Mouse (Mus musculus) mature B cell (primary cell): ENCODE measurements around the gene Sox14.

Experiments
- in situ Hi-C: fragments of 300-500 bp; cut with MboI; formaldehyde crosslinking; loops from 2 replicates; pipeline ENCODE4 v1.14.3; 2019

Sox14 gene

DNA sequence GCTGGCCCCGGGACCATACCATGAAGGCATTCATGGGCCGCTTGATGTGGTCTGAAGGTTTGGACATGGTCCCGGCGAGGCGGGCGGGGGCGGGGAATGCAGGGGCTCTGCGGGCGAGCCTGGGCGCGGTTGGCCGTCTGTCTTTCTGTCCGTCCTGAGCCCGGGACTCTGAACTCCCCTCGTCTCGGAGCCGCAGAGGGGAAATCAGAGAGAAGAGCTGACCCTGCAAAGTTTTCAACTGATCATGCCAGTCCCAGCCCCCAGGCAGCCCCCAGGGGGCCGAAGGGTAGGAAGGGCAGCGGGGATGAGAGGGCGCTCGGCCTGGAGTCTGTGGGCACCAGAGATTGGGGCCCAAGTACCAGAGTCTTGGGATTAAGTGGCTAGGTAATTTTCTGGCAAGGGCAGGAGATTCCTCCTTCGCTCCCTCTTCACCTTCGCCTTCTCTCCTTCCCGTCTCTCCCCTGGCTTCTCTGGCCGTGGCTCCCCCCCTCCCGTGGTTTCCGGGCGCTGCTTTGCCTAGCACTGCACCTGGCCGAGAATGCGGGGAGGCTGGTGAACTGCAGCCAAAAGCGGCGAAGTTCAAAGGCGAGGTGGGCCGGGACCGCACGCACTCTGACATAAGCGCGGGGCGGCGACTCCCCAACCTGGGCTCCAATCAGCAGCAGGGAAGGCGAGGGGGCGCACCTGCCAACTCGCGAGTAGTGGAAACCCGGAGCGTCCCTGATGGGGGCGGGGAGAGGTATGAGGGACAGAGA is at the start of gene Sox14:
Sox14 (minus strand) TSS at position 553 of the 755 bp plus-strand sequence.
- in situ Hi-C loops, result no loop called here

DNA sequence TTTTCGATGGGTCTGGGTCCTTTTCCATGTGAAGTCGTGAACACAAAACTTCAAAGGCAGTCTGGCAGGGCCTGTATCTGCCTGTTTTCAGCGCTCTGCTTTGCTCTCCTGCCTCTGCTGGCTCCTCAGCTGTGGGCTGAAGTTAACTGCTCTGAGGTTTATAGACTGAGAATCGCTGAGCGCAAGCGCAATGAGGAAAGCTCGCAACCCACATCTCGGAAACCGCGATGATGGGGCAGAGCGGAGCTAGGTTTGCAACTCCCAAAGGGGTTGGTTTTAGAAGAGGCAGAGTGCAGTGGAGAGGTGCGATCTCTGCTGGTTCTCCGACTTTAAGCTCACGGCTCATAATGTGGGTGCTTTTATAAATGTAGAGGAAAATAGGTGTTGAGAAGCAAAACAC is 3.3 kb upstream of the Sox14 start:
- in situ Hi-C loops, result no loop called here

DNA sequence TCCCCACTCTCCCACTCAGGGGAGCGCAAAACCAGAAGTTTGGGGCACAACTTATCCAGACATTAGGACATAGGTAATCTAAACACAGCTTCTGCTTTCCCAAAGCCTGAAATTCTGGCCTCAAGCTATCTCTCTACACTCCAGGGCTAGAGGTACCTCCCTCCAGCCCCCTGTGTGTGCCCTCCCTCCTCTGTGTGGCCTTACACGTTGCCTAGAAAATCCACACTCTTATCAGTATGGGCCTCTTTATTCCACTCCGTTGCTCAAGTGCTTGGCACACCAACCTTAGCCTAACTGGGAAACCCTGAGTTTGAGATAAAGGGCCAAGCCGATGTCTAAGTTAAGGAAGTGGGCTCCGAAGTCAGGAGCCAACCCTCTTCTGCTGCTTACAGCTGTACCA is 2.6 kb upstream of the Sox14 start:
- in situ Hi-C loops, result no loop called here

DNA sequence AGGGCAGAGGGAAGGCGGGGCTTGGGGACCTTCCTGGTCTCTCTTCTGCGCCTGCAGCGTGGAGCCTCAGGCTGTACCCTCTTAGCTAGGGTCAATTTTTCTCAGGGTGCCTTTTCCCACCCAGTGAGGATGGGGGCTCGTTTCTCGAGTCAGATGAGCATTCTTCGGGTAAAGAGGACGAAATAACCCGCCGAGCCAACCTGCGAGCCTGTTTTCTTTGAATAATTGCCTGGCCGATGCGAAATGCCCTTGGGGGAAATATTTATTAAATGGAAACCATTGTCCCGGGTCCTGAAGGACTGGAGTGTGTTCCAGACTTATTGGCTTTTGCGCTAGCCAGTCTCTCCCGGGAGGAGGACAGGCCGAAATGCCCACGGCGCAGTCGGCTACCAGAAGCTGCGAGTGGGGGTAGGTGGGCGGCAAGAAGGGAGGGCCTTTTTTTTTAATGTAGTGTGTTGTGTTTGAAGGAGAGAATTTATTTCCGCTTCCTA is 1.1 kb upstream of the Sox14 start:
- in situ Hi-C loops, result no loop called here

DNA sequence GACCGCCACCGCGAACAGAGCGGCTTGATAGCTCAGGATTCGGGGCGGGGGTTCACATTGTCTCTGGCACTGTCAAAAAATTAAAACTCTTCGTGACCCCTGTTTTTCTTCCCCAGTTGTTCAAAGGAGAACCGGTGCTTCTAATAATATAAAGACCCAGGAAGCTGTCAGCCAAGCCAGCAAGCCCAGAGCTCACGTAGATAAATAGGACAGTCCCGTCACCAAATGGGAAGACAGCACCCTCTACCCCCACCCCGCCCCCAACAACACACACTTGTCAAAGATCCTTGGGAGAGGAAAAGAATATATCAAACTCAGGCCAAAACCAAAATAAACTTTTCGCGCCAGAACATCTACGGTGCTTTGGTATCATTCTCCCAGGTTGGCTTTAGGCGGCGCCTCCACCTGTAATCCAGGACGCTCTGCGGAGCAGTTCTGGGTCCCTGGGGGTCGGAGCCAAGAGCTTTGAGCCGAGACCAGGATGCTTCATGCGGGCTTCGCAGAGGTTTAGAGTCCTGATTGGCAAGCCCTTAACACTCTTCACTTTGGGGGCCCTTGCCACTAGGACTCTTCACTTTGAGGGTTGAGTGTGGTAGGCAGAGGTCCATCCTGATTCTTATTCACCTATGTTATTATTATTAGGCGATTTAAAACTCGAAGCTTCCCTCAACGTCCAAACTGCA is 544 bp upstream of the Sox14 start:
- in situ Hi-C loops, result no loop called here

DNA sequence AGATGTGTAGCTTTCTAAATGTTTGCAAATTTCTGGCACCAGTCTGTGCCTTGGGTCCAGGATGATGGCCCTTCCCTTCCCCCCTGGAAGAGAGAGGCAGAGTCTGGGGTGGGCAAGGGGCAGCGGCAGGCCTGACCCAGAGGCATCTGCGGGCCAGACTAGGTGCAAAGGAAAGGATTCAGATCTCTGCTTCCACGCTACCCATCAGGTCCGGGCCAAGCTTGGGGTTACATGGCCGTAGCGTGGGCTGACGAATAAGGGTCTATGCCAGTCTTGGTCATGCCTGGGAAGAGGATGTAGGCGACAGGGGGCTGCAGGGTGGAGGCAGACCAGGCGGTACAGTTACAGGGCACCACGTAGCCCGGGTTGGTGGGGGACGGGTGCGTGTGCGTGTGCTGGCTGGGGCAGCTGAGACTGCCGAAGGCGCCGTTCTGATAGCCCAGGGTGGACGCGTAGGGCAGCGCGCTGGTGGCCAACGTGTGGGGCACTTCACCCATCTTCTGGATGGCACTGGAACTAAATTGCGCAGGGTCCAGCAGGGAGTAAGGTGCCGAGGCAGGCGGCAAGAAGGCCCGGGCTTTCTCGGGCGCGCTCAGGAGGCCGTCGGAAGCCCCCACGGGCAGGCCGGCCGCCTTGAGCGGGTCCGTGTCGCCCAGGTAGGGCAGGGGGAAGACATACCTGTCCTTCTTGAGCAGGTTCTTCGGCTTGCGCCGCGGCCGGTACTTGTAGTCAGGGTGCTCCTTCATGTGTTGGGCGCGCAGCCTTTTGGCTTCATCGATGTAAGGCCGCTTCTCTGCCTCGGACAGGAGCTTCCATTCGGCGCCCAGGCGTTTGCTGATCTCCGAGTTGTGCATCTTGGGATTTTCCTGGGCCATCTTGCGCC is 994 bp downstream of the Sox14 start:
- in situ Hi-C loops, result no loop called here

DNA sequence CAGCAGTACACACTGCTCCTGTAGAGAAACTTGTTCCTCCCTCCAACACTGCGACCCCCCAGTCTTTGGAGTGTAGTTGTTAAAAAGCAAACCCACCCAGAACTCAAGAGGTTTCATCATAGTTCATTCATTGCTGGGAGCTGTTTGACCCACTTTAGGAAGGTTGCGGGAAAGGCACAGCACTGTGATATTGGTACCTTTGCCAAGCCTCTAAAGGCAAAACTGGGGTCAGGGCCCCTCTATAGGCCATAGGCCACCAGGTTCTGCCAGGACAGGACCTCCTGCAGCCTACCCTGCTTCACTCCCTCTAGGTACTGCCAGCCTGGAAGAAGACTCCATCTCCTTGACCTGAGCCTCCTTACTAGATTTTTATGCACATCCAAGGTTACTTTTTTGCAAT is 2.2 kb downstream of the Sox14 start:
- in situ Hi-C loops, result no loop called here

DNA sequence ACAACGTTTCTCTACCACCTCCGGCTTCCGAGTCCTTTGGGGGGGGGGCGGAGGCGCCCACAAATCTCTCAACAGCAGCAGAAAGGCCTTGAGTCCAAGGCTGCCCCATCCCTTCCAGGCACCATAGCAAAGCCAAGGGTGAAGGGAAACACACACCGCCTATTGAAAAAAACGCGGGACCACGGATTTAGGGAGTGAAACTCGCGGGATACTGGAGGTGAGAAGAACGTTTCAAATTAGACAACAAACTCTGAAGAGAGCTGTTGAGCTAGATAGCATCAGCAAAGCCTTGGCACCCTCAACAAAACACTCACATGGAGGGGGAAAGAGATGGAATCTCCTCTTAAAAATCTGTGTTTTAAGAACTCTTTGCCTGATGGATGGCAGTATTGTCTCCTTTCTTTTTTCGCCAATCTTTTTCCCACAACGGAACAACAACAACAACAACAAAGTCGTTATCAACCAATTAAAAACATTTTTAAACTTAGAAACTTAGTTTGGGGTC is 2.8 kb downstream of the Sox14 start:
- in situ Hi-C loops, result no loop called here

DNA sequence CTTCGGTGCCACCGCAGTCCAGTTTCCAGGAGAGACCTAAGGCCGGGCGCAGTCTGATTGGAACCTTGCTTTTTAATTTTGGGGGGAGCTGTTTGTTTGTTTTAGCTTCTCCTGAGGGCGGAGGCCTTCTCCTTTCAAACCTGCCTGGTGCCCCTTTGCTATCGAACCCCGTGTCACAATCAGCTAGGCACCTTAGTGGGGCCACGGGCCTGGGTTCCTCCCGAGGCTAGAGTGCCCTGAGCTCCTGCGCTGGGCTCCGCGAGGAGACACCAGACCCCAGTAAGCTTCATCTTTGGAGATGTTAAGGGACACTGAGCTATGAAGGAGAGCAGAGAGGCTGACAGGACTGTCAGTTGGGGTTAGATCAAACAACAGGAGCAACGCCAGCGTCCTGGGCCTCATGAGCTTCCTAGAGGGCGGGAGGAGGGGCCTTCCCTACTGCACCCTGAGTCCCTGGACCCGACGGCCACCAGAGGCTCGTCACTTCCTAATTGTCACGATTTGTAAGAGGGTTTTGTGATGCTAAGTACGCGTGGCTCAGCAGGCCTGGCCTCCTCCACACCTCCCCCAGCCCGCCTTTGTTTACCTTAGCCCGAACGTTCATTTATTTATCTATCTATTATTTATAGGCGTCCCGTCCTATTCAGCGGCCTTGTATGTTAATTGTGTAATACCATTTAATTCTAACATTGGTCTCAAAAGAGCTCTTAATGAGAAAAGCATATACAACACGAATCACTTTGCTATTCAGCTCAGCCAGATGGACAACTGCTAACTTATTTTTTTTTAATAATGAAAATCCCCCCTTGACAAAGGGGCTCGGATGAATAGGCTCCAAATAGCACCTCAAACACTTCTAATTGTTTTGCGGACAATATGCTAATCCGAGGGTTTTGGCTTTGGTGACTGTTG is 3.5 kb downstream of the Sox14 start:
- in situ Hi-C loops, result no loop called here

DNA sequence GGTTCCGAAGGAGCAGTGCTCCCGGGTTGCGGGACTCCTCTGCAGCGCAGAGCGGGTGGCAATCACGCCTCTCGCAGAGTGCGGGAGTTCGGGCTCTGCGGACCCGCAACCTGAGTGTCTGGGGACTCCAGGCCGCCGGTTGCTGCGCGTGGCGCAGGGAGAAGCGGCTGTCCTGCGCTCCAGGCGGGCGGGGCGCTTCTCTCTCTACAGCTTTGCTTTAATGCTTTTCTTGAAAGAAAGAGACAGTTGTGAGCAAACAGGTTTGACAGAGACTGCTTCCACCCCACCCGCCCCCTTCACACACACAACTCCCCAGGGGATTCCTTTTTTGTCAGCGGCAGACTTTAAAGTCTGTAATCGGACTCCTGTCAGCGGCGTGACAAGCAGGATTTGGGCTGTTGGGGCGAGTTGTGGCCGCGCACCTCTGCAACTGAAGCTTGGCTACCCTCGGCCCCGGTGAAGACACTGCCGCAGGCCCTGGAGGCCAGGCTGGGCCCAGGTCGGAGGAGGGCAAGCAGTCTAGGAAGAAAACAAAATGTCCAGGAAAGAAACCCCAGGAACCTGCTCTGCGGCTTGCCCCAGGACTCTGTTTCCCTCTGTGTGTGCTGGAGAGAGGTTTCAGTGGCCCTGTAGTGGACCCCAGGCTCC is 4.3 kb downstream of the Sox14 start:
- in situ Hi-C loops, result no loop called here

DNA sequence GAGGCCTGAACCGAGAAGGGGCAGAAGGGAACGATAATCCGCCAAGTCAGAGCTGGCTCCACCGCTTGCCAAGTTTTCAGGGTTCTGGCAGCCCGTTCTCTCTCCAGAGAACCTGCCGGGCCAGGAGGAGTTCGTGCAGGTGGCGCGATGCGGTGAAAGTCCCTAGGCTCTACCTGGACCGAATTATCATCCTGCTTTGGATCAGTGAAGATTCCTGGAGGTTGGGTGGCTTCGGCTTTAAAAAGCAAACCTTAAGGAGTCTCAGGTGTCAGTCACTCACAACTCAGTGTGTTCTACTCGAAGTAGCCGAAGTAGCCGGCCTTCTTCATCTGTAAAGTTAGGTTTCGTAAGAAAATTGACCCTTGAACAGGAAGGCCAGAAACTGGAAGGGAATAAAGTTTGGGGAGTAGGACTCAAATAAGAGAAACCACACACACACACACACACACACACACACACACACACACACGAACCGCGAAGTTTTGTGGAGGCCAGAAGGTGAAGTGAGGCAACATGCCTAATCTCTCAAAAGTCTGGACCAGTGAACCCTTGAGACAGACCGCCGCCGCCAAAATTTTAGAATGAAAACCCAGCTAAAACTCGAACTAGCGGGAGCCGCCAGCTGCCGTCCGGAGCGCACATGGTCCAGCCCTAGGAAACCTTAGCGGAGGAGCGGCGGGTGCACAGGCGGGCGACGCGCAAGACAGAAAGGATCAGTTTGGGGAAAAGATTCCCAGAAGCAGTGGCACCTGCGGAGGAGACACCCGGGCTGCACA is 5.0 kb downstream of the Sox14 start:
- in situ Hi-C loops, result no loop called here

DNA sequence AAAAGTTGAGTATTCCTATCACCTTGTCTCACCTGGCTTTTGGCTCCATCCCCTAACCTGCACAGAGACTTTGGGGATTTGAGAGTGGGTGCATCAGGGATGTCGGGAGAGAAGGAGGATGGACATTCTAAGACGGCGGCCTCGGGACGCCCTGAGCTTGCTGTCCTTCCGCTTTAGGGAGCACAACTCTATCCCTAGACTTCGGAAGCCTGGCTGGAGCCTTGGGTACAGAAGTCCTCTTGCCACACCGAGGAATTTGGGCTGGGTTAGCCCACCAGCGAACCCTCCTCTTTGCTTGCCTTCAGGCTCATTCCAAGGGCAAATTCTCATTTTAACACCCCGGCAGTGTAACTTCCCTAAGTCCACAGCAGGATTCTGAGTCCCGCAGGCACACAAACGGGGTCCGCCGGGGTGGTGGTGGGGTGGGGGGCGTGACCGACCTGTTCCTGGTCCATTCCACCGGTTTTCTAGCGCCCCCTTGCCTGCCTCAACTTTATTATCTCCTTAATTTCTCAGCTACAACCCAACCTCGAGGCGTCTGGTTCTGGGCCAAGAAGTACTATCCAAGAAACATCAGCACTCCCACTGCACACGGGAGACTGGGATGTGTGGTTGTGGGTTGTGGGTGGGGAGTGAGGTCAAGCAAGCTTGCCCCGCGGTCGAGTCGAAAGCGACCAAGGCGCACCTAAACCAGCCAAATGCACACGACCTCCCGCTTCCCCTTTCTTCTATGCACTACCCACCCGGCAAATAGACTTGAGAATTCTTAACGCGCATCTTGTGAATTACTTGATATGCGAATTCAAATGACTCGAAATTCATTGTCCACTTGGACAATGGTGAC is 5.8 kb downstream of the Sox14 start:
- in situ Hi-C loops, result no loop called here

DNA sequence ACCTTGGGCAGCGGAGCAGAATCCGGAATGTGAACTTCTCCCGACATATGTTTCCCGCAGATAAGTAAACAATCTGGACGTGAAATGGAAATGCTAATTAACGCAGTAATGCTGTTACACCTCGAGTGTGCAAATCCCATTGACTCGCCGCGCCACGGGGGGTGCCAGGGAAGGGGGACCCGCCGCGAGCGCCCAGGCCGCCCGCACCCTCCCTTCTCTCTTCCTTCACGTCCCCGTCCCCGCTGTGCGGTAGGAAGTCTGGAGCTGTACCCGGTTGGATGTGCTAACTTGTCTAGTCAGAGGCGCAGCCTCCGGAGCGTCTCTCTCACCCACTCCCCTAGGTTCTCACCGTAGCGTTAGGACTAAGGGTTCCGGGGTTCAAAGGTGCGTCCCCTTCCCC is 6.7 kb downstream of the Sox14 start:
- in situ Hi-C loops, result no loop called here

DNA sequence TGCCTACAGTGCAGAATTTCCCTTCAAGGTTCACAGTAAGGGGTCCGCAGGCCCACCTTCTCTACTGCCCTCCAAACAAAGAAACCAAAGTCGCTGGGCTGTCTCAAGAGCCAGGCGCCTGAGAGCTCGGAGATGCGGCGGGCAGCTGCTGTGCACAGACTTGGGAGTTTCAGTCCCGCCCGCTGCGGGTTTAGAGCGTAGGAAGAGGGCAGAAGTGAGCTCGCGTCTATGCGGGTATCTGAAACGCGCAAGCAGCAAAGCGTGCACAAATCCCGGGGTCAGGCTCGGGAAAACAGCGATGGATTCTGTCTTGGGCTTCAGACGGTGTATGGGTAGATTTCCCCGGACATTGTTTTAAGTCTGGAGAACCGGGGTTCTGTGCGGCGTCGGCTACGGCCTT is 7.4 kb downstream of the Sox14 start:
- in situ Hi-C loops, result no loop called here

DNA sequence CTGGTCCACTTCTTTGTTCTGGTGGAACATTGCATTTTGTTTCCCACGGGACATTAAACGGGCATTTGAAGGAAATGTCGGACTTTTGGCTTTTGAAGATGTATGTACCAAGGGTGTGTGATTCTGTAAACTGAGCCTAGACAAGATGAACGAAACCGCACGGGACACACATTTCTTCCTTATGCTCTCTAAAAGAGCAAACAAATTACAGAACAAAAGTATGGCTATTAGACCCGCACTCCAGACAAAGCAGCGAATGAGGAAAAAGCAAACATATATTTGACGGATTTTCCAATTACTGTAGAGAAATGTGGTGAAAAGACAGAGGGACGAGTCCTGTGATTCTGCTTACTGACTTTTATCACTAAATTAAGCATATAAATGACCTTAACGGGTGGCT is 7.9 kb downstream of the Sox14 start:
- in situ Hi-C loops, result no loop called here

DNA sequence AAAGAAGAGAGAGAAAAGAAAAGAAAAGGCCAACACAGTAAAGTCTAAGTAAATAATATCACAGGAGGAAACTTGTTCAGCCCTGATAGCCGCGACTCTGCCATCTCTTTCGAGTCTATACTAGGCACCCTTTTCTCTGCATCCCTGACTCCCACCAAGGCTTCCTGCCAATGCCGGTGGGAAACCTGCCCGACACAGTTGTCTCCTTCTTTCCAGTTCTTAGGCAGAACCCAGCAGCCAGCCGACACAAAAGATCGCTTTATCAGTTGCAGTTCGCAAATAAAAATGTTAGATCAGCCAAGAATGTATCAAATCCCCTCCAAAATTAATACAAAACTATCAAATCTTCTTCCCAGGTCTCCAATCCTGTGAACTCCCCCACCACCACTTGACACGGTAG is 13.0 kb downstream of the Sox14 start:
- in situ Hi-C loops, result no loop called here

DNA sequence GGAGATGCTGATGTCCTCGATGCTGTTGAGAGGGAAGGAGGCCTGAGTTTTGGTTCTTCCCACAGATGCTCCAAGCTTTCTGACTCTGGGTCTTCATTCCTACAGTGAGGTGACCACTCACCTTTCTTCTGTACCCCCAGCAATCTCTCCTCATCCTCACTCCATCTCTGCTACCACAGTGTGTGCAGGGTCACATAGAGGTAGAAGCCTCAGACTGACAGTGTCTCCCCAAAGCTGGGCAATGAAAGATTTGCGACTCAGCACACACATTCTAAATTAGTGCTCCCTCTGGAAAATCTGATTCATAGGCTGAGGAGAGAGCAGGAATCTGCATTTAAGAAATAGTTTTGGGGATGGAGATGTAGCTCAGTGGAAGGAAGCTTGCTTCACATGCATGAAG is 21.5 kb downstream of the Sox14 start:
- in situ Hi-C loops, result no loop called here

DNA sequence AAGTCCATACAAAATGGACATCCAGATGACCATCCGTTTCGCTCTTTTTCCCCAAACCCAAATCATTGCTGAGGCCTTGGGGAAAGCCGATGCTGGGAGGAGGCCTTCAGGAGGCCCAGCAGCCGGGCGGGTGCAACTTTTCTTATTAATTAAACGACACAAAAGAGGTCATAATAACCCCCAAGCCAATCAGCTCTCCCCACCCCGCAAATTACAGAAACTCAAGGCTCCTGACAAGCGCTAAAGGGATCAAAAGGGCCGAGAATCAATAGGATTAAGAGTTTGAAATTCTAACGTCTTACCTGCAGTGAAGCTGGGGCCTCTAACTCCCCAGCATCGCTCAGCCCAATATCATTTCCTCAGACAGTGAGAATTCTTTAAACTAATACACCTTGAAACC is 22.6 kb downstream of the Sox14 start:
- in situ Hi-C loops, result no loop called here

DNA sequence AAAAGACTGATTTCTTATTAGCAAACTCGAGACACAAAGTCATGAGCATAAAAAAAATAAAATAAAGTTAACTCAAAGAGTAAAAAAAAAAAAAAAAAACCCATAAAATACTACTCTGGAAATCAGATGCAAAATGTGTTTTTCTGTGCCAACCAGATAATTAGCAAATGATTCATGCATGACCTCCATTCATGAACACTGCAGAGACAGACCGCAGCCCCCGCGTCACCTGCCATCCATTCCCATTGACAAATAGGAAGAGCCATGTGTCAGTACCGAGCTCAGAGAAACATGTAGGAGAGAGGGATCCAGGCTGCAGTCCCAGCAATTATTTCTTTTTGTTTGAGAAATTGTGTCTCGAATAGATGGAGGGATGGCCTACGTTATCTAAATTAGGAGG is 25.6 kb downstream of the Sox14 start:
- in situ Hi-C loops, result no loop called here
